Mouse (Mus musculus) kidney, postnatal 4 days (tissue): ENCODE measurements around the gene Gnl3l.
A peak's percentile ranks its signal among the peaks of the same experiment; 100 is the strongest.

ENCODE experiments used
- DNase-seq, 2 experiments: peaks; one replicate each; pipeline ENCODE4 v3.0.0; 2021; ENCODE audit warnings: mixed read lengths in 2 of 2

The Gnl3l gene

GRCm38 (mm10) chrX:150956522-150957300, 60.4 kb downstream of the Gnl3l start:
- DNase-seq = peak; percentile 86 to 91

GRCm38 (mm10) chrX:150956016-150956415, 61.1 kb downstream of the Gnl3l start:
- no peak for DNase-seq

DNA sequence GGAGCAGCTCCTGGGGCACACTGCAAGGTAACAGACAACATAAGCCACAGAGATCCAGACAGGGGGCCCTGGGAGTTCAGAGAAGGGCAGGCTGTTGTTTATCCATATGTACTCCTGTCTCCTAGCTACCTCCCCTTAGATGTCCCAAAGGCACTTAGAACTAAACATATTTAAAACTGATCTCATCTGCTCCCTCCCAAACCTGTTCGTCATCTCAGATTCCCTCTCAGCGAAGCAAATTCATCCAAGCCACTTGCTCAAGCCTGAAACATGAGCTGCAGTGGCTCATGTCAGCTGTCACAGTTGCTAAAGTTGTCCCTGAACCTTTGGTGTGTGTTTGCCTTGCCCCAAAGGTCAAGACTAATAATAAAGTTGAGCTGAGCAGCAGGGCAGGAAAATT, 61.7 kb downstream of the Gnl3l start:
- peak in 1 of 2 experiments; percentile 3 for DNase-seq

DNA sequence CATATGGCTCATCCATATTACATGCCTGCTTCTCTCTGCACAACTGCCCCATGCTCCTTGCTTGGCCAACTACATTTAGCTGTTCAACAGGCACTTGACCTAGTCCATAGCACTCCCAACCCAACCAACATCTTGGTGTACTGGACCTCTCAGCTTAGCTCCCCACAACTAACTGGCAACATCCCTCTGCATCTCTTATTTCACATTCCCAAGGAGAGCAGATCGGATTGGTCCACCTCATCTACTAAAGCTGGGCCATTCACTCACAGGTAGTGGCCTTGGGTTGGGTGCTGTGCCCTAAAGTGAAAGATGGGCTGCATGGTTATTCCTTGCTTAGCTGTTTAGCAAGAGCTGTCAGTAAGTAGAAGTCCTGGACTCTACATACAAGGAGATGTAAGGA, 62.4 kb downstream of the Gnl3l start:
- no peak for DNase-seq
